Mouse (Mus musculus): ENCODE results near the gene Defb25. TPM values are rescaled to one million over a fixed set of nuclear protein-coding genes. Genes with fewer than 3 reads are reported as not detected.
"Not testable (repeated sequence)": the region's sequence is repeated elsewhere in the genome, so short reads cannot be mapped to it uniquely, and the experiment has no call there.

The Defb25 gene
- polyA plus RNA-seq (2015; fragmentation: Nextera tagmentation; extraction: Ambion mirVana) = 0.62 and 1.4 TPM in 2 replicates

DNA sequence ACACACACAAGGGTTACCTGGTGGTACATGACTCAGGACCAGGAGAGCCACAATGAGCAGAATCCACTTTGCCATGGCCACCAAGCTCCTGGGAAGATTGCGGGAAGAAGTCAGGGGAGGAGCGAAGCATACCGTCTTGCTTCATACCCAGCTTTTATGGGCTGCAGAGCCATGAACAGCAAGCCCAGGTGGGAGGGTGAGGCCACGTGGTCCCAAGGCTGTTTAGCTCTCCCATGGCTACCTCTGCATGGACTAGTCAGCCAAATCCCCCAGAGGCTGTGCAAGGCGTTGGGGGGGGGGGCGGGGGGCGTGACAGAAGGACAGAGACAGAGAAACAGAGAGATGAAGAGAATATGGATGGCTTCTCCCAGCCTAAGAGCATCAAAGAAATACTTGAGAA, at the start of gene Defb25:
Defb25 (minus strand) TSS at position 101 of the 400 bp plus-strand sequence.
- no peak within 1 kb of the TSS for H3K9ac ChIP-seq (ENCODE audit: low read length)
- H3K4me1 ChIP-seq (ENCODE audit: control insufficient read depth, insufficient read depth, low read length) = no peaks in the 10 kb centered on the region
- WGBS = 79% methylated on average over 7 of the region's 7 CpGs
- H3K4me2 ChIP-seq (ENCODE audit: low read depth, low read length) = no peak within 1 kb of the TSS
- peaks cover 3% of the 10 kb centered on the region; the same call in 1 of the 2 replicates for H3K27me3 ChIP-seq (ENCODE audit: control insufficient read depth, insufficient read depth, low read length)
- no peak within 1 kb of the TSS for H3K4me3 ChIP-seq (replicated peaks; ENCODE audit: low read length)
- no peaks in the 10 kb centered on the region for H3K36me3 ChIP-seq (ENCODE audit: control insufficient read depth, insufficient read depth, low read length)
- H3K27ac ChIP-seq (ENCODE audit: low read length) = no peak within 1 kb of the TSS
- H3K9me3 ChIP-seq (replicated peaks; ENCODE audit: control insufficient read depth, low read length) = no peaks in the 10 kb centered on the region
- ATAC-seq (ENCODE audit: insufficient read depth, low FRiP score) = no peak

DNA sequence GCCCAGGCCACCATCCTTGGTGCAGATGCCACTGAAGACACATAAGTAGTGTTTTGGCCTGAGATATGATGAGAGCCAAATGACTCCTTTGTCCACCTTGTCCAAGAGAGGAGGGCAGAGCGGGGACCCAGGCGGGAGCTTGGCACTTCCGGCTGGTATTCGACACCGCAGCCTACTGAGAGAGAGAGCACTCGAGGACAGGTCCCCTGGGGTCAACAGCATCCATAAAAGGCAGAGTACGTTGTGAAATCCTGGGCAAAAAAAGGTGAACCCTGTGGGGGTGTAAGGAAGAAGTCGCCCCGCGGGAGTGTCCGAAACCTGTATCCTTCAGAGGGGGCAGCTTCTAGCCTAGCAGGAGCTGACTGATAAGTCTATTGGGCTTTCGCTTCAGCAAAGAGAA, 49.3 kb upstream of the Defb25 start:
- 86% methylated on average over 12 of the region's 12 CpGs for WGBS
- Histone ChIP-seq H3K4me3 (replicated peaks; ENCODE audit: low read length) (peak overlapping the region; percentile 73), H3K36me3 (ENCODE audit: control insufficient read depth, insufficient read depth, low read length) (peaks cover 7% of the 10 kb centered on the region), H3K4me1 (ENCODE audit: control insufficient read depth, insufficient read depth, low read length) (peaks cover 34% of the 10 kb centered on the region), H3K9me3 (replicated peaks; ENCODE audit: control insufficient read depth, low read length) (no peaks in the 10 kb centered on the region), H3K4me2 (ENCODE audit: low read depth, low read length) (peak overlapping the region; percentile 78), H3K9ac (ENCODE audit: low read length) (peak overlapping the region; percentile 54), H3K27me3 (ENCODE audit: control insufficient read depth, insufficient read depth, low read length) (no peaks in the 10 kb centered on the region), H3K27ac (ENCODE audit: low read length) (no peak overlapping the region)
- no peak for ATAC-seq (ENCODE audit: insufficient read depth, low FRiP score)

DNA sequence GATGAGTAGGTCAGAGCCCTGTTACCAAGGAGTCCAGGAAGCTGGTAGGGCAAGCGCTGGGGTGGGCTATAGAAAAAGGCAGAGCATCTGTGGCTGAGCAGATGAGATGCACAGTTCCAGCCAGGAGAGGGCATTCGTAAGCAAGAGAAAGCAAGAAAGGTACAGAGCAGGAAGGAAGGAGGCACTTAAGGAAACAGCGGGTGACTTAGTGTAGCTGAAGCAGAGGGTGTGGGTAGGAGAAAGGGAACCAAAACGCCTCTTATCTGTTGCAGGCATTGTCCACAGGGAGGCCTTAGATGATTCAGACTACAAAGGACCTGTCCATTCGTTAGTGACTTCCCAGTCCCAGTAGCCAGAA, 48.8 kb upstream of the Defb25 start:
- 19% methylated on average over 5 of the region's 5 CpGs for WGBS
- H3K9ac ChIP-seq (ENCODE audit: low read length) = peak overlapping the region; percentile 88

DNA sequence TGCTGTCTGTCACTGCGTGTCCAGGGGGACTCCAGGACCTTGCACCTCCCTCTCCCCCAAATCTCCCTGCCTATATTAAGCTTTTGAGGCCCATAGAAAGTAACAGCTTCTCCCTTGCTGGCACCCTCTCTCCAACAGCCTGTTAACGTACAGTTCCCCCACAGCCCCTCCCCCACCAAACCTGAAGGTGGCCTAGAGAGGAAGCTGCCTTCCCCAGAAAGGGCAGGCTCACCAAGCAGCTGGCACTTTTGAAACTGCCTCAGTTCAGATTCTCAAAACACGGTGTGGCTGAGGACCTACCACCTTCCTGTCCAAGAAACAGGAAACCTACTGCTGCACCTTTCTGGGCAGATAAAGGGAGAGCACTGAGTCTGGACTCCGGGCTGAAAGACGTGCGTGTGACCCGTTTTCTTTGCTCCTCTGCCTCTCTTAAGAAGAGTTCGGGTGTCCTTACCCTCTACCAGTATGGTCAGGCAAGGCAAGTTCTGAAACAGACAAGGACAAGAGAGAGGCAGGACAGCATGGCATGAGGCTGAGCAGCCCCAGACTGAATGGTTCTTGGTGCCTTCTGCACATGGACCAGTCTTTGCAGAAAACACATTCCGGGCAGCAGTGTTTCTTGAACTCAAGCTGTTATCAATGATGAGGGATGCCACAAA, 48.3 kb upstream of the Defb25 start:
- peak overlapping the region; percentile 87 for H3K27ac ChIP-seq (ENCODE audit: low read length)

More for the DNA sequence above, 48.8 kb upstream of the Defb25 start:
- Histone ChIP-seq H3K4me2 (ENCODE audit: low read depth, low read length) (peak overlapping the region; percentile 78), H3K27me3 (ENCODE audit: control insufficient read depth, insufficient read depth, low read length) (no peaks in the 10 kb centered on the region), H3K4me1 (ENCODE audit: control insufficient read depth, insufficient read depth, low read length) (peaks cover 34% of the 10 kb centered on the region), H3K4me3 (replicated peaks; ENCODE audit: low read length) (peak overlapping the region; percentile 73), H3K36me3 (ENCODE audit: control insufficient read depth, insufficient read depth, low read length) (peaks cover 7% of the 10 kb centered on the region), H3K9me3 (replicated peaks; ENCODE audit: control insufficient read depth, low read length) (no peaks in the 10 kb centered on the region), H3K27ac (ENCODE audit: low read length) (peak overlapping the region; percentile 87; the same call in 1 of the 2 replicates)
- ATAC-seq (ENCODE audit: insufficient read depth, low FRiP score) = peak; percentile 56; the same call in 1 of the 2 replicates

DNA sequence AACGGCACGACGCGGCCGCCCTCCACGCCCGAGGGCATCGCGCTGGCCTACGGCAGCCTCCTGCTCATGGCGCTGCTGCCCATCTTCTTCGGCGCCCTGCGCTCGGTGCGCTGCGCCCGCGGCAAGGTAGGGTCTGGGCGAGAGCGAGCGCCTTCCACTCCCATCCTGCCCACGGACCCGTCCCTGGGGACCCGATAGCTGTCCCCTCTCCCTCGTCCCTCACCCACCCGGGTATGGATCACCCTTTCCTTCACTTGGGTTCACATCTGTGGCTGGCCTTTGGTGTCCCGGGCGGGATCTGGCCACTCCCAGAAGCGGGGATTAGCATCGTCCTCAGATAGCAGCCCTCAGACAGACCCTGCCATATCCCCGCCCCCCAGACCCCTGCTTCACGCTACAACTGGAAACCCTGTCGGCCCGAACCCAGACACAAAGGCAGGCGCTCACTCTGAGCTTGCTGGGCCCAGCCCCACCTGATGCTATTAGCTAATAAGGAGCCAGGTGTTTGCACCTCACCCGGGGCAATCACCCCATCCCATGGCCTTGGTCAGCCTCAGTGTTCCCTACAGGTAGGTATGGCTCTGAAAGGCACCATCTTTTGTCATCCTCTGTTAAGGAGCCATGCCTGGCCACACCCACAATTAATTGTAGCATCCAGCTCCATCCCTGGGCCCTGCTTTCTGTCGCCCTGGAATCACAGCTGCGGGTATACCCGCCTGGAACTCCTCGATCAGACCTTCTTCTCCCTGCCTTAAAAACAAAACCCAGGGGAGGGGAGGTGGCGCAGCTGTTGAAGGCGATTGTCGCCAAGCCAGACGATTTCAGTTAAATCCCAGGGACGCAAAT, 47.0 kb upstream of the Defb25 start:
- ATAC-seq (ENCODE audit: insufficient read depth, low FRiP score) = peak; percentile 69
- under 1% methylated on average over 46 of the region's 46 CpGs for WGBS
- H3K27ac ChIP-seq (ENCODE audit: low read length) = peak overlapping the region; percentile 87
- peaks cover 34% of the 10 kb centered on the region for H3K4me1 ChIP-seq (ENCODE audit: control insufficient read depth, insufficient read depth, low read length)
- H3K27me3 ChIP-seq (ENCODE audit: control insufficient read depth, insufficient read depth, low read length) = no peaks in the 10 kb centered on the region
- no peaks in the 10 kb centered on the region for H3K9me3 ChIP-seq (replicated peaks; ENCODE audit: control insufficient read depth, low read length)
- peak overlapping the region; percentile 88 for H3K9ac ChIP-seq (ENCODE audit: low read length)
- peak overlapping the region; percentile 73 for H3K4me3 ChIP-seq (replicated peaks; ENCODE audit: low read length)
- H3K4me2 ChIP-seq (ENCODE audit: low read depth, low read length) = peak overlapping the region; percentile 78
- H3K36me3 ChIP-seq (ENCODE audit: control insufficient read depth, insufficient read depth, low read length) = no peaks in the 10 kb centered on the region; the same call in 1 of the 2 replicates

More for the DNA sequence above, 48.3 kb upstream of the Defb25 start:
- no peaks in the 10 kb centered on the region for H3K9me3 ChIP-seq (replicated peaks; ENCODE audit: control insufficient read depth, low read length)
- no peaks in the 10 kb centered on the region for H3K27me3 ChIP-seq (ENCODE audit: control insufficient read depth, insufficient read depth, low read length)
- WGBS = 42% methylated on average over 9 of the region's 9 CpGs
- peak overlapping the region; percentile 88 for H3K9ac ChIP-seq (ENCODE audit: low read length)
- peaks cover 34% of the 10 kb centered on the region for H3K4me1 ChIP-seq (ENCODE audit: control insufficient read depth, insufficient read depth, low read length)
- no peak for ATAC-seq (ENCODE audit: insufficient read depth, low FRiP score)
- peak overlapping the region; percentile 73 for H3K4me3 ChIP-seq (replicated peaks; ENCODE audit: low read length)
- peak overlapping the region; percentile 78 for H3K4me2 ChIP-seq (ENCODE audit: low read depth, low read length)
- H3K36me3 ChIP-seq (ENCODE audit: control insufficient read depth, insufficient read depth, low read length) = peaks cover 6% of the 10 kb centered on the region

DNA sequence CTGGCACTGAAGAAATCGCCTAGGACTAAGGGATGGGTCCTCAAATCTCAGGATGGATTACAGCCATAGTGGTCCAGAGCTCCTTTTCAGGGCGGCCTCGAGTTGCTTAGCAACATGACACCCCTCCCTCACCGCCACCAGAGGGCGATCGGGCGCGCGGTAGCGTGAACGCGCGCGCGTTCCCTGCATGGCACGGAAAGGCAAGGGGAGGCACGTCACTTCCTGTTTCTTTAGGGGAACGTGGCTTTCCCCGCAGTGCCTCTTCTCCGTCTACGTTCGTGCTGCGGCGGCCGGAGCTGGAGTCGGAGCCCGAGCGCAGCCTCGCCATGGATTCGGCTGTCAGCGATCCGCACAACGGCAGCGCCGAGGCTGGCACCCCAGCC, 46.4 kb upstream of the Defb25 start, which contains the start of gene H13:
H13 (plus strand) TSS at position 206 of the 383 bp plus-strand sequence.
- Histone ChIP-seq H3K4me1 (ENCODE audit: control insufficient read depth, insufficient read depth, low read length) (peaks cover 34% of the 10 kb centered on the region), H3K4me2 (ENCODE audit: low read depth, low read length) (peak within 1 kb of the TSS; percentile 78), H3K4me3 (replicated peaks; ENCODE audit: low read length) (peak within 1 kb of the TSS; percentile 73), H3K36me3 (ENCODE audit: control insufficient read depth, insufficient read depth, low read length) (no peaks in the 10 kb centered on the region; the same call in 1 of the 2 replicates), H3K9ac (ENCODE audit: low read length) (peak within 1 kb of the TSS; percentile 88), H3K9me3 (replicated peaks; ENCODE audit: control insufficient read depth, low read length) (no peaks in the 10 kb centered on the region), H3K27ac (ENCODE audit: low read length) (peak within 1 kb of the TSS; percentile 87), H3K27me3 (ENCODE audit: control insufficient read depth, insufficient read depth, low read length) (no peaks in the 10 kb centered on the region)
- WGBS = under 1% methylated on average over 35 of the region's 35 CpGs
- peak; percentile 84 for ATAC-seq (ENCODE audit: insufficient read depth, low FRiP score)

DNA sequence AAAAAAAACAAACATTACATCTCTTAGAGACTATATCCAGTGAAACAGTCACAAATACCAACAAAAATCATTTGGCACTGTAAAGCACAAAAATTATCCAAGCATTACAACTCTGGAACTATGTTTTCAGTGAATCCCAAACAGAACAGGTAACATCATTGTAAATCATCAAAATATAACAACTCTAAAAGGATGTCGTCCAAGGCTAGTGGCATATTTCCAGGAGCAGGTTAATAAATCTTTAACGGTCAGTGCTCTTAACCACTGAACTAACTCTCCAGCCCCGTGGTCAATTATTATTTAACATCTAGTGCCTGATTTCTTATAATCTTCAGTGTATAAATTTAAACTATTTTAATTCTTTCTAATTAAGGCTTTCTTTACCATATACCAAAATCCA, 43.3 kb upstream of the Defb25 start:
- not testable (repeated sequence) for ATAC-seq (ENCODE audit: insufficient read depth, low FRiP score); H3K4me3 ChIP-seq (replicated peaks; ENCODE audit: low read length); H3K9me3 ChIP-seq (replicated peaks; ENCODE audit: control insufficient read depth, low read length); H3K27me3 ChIP-seq (ENCODE audit: control insufficient read depth, insufficient read depth, low read length); H3K4me2 ChIP-seq (ENCODE audit: low read depth, low read length); H3K27ac ChIP-seq (ENCODE audit: low read length); H3K36me3 ChIP-seq (ENCODE audit: control insufficient read depth, insufficient read depth, low read length); H3K4me1 ChIP-seq (ENCODE audit: control insufficient read depth, insufficient read depth, low read length); H3K9ac ChIP-seq (ENCODE audit: low read length)
- 59% methylated on average over 3 of the region's 3 CpGs for WGBS

DNA sequence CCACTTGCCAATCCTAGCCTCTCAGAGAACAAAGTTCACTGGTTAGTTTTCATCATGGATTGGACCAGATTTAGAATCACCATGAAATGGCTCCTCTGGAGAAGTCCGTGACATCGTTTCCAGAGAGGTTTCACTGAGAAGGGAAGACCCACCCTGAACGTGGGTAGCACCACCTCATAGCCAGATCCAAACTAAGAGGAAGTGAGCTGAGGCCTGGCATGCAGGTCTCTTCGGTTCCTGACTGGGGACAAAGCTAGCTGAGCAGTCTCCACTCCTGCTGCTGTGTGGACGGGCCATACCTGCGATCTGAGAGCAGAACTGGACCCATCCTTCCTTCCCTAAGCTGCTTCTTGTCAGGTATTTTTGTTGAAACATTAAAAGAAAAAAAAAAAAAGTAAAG, 38.3 kb upstream of the Defb25 start:
- no peaks in the 10 kb centered on the region for H3K27me3 ChIP-seq (ENCODE audit: control insufficient read depth, insufficient read depth, low read length)
- no peak overlapping the region for H3K27ac ChIP-seq (ENCODE audit: low read length)
- WGBS = 72% methylated on average over 6 of the region's 6 CpGs
- no peak overlapping the region for H3K4me2 ChIP-seq (ENCODE audit: low read depth, low read length)
- no peaks in the 10 kb centered on the region for H3K4me1 ChIP-seq (ENCODE audit: control insufficient read depth, insufficient read depth, low read length)
- H3K36me3 ChIP-seq (ENCODE audit: control insufficient read depth, insufficient read depth, low read length) = no peaks in the 10 kb centered on the region
- ATAC-seq (ENCODE audit: insufficient read depth, low FRiP score) = no peak
- no peaks in the 10 kb centered on the region for H3K9me3 ChIP-seq (replicated peaks; ENCODE audit: control insufficient read depth, low read length)
- no peak overlapping the region for H3K4me3 ChIP-seq (replicated peaks; ENCODE audit: low read length)
- H3K9ac ChIP-seq (ENCODE audit: low read length) = no peak overlapping the region

DNA sequence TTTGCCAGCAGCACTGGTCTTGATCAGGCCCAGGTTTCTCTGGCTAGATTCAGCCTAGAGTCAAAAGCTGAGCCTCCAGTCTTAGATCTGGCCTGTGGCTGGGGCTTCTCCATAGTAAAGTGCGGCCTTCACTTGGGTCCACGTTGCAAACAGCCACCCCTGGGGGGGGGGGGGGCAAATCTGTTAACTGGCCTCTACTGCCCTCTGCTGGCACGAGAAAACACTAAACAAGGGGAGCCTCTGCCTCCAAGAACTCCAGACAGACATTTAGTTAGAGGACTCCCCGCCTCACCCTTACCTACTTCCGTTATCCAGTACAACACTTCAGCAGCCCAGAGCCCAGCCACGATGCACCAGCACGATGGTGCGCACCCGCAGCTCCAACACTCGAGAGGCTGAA, 34.5 kb upstream of the Defb25 start:
- H3K4me2 ChIP-seq (ENCODE audit: low read depth, low read length) = no peak overlapping the region
- no peak overlapping the region for H3K27ac ChIP-seq (ENCODE audit: low read length)
- H3K9ac ChIP-seq (ENCODE audit: low read length) = no peak overlapping the region
- 53% methylated on average over 10 of the region's 10 CpGs for WGBS
- H3K4me3 ChIP-seq (replicated peaks; ENCODE audit: low read length) = no peak overlapping the region
- no peaks in the 10 kb centered on the region for H3K27me3 ChIP-seq (ENCODE audit: control insufficient read depth, insufficient read depth, low read length)
- ATAC-seq (ENCODE audit: insufficient read depth, low FRiP score) = no peak
- H3K36me3 ChIP-seq (ENCODE audit: control insufficient read depth, insufficient read depth, low read length) = no peaks in the 10 kb centered on the region
- peaks cover 10% of the 10 kb centered on the region; the same call in 1 of the 2 replicates for H3K4me1 ChIP-seq (ENCODE audit: control insufficient read depth, insufficient read depth, low read length)
- H3K9me3 ChIP-seq (replicated peaks; ENCODE audit: control insufficient read depth, low read length) = no peaks in the 10 kb centered on the region
